Mouse (Mus musculus) kidney, adult 2 months (tissue): Measurements from ENCODE around the gene Rsad1.

Experiments used
- CTCF ChIP-seq: fragments of 200-500 bp; conservative IDR thresholded peaks from 2 replicates; pipeline ENCODE4 v1.5.1; 2011; ENCODE audit warnings: low read depth, mild to moderate bottlenecking, control low read depth, low read length, moderate library complexity, mixed read lengths; ENCODE audit not compliant: insufficient read depth, insufficient read length
- POLR2A ChIP-seq: fragments of 200-500 bp; IDR thresholded peaks from one replicate; pipeline ENCODE4 v1.6.1; 2011; ENCODE audit warnings: low read depth, low read length, control low read depth

DNA sequence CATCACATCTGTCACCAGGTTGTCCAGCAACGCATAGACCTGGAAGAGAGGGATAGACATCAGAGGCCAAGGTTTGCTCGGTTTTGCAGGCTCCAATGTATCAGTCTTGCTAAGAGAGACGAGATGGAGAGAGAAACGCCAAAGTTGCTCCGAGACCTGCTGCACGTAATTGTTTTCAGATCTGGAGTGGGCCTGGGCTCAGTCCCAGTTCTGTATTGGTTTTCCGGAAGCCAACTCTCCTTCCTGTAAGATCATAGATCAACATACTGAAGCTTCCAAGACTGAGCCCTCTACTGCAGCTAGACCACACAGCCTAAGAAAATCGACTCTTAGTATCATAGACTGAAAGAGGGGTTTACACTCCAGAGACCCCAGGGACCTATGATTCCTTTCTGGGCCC, 47.6 kb downstream of the Rsad1 start:
- no peak for TF ChIP-seq POLR2A
- TF ChIP-seq CTCF, result no peak
